Mouse (Mus musculus): ENCODE measurements around the gene Reep1. TPM values are rescaled to one million over a fixed set of nuclear protein-coding genes. Genes with fewer than 3 reads are reported as not detected.

The Reep1 gene
- polyA plus RNA-seq, 1 experiment from 2014 or later: 20.3 TPM

GRCm38 (mm10) chr6:71801011-71801713 is 93.8 kb downstream of the Reep1 start:
- no peak overlapping the region for H3K9ac ChIP-seq
- no peaks in the 10 kb centered on the region for H3K27me3 ChIP-seq (ENCODE audit: insufficient read depth, low read length)
- no peak overlapping the region for H3K4me2 ChIP-seq
- 49% methylated on average over 7 of the region's 7 CpGs for WGBS
- no peaks in the 10 kb centered on the region for H3K4me1 ChIP-seq (ENCODE audit: insufficient read depth)
- ATAC-seq (ENCODE audit: insufficient read depth) (no peak), DNase-seq (no peak)
- no peaks in the 10 kb centered on the region for H3K9me3 ChIP-seq (ENCODE audit: low read depth, low read length)
- no peak for TF ChIP-seq CTCF (IDR thresholded peaks at IDR 0.05; ENCODE audit: low read depth)
- no peaks in the 10 kb centered on the region for H3K36me3 ChIP-seq (ENCODE audit: insufficient read depth)
- H3K27ac ChIP-seq (ENCODE audit: low read depth): no peak overlapping the region
- no peak overlapping the region for H3K4me3 ChIP-seq (ENCODE audit: low read depth, low read length)

- Histone ChIP-seq H3K4me3 (ENCODE audit: low read depth, low read length) (no peak overlapping the region), H3K9me3 (ENCODE audit: low read depth, low read length) (no peaks in the 10 kb centered on the region), H3K4me1 (ENCODE audit: insufficient read depth) (no peaks in the 10 kb centered on the region), H3K27me3 (ENCODE audit: insufficient read depth, low read length) (no peaks in the 10 kb centered on the region), H3K27ac (ENCODE audit: low read depth) (no peak overlapping the region), H3K4me2 (no peak overlapping the region), H3K36me3 (ENCODE audit: insufficient read depth) (no peaks in the 10 kb centered on the region), H3K9ac (no peak overlapping the region)
- no peak for TF ChIP-seq CTCF (IDR thresholded peaks at IDR 0.05; ENCODE audit: low read depth)
- DNase-seq (no peak), ATAC-seq (ENCODE audit: insufficient read depth) (no peak)
- WGBS: 73% methylated on average over 10 of the region's 10 CpGs
Measured at GRCm38 (mm10) chr6:71801714-71802094, 94.3 kb downstream of the Reep1 start.

- H3K9me3 ChIP-seq (ENCODE audit: low read depth, low read length): no peaks in the 10 kb centered on the region
- 80% methylated on average over 1 of the region's 1 CpGs for WGBS
- DNase-seq (no peak), ATAC-seq (ENCODE audit: insufficient read depth) (peak; percentile 19; the same call in 1 of the 2 replicates)
- no peak overlapping the region for H3K4me2 ChIP-seq
- H3K36me3 ChIP-seq (ENCODE audit: insufficient read depth): no peaks in the 10 kb centered on the region
- H3K9ac ChIP-seq: no peak overlapping the region
- TF ChIP-seq CTCF (IDR thresholded peaks at IDR 0.05; ENCODE audit: low read depth): no peak
- H3K27ac ChIP-seq (ENCODE audit: low read depth): no peak overlapping the region
- no peaks in the 10 kb centered on the region for H3K4me1 ChIP-seq (ENCODE audit: insufficient read depth)
- no peak overlapping the region for H3K4me3 ChIP-seq (ENCODE audit: low read depth, low read length)
- no peaks in the 10 kb centered on the region for H3K27me3 ChIP-seq (ENCODE audit: insufficient read depth, low read length)
Measured at GRCm38 (mm10) chr6:71803609-71804008, 96.2 kb downstream of the Reep1 start.

- no peak overlapping the region for H3K9ac ChIP-seq
- H3K27me3 ChIP-seq (ENCODE audit: insufficient read depth, low read length): no peaks in the 10 kb centered on the region
- no peaks in the 10 kb centered on the region for H3K9me3 ChIP-seq (ENCODE audit: low read depth, low read length)
- H3K4me2 ChIP-seq: no peak overlapping the region
- H3K27ac ChIP-seq (ENCODE audit: low read depth): no peak overlapping the region
- peak; percentile 92 for ATAC-seq (ENCODE audit: insufficient read depth)
- DNase-seq: peak; percentile 93
- no peaks in the 10 kb centered on the region for H3K36me3 ChIP-seq (ENCODE audit: insufficient read depth)
- no peak overlapping the region for H3K4me3 ChIP-seq (ENCODE audit: low read depth, low read length)
- TF ChIP-seq CTCF (IDR thresholded peaks at IDR 0.05; ENCODE audit: low read depth): peak; percentile 98
- whole genome bisulfite sequencing: 21% methylated on average over 12 of the region's 12 CpGs
- H3K4me1 ChIP-seq (ENCODE audit: insufficient read depth): no peaks in the 10 kb centered on the region
Measured at GRCm38 (mm10) chr6:71804061-71804829, 96.9 kb downstream of the Reep1 start.

- ATAC-seq (ENCODE audit: insufficient read depth) (no peak), DNase-seq (no peak)
- no peaks in the 10 kb centered on the region for H3K9me3 ChIP-seq (ENCODE audit: low read depth, low read length)
- no peaks in the 10 kb centered on the region for H3K36me3 ChIP-seq (ENCODE audit: insufficient read depth)
- WGBS: 52% methylated on average over 1 of the region's 1 CpGs
- H3K9ac ChIP-seq: no peak overlapping the region
- no peak for TF ChIP-seq CTCF (IDR thresholded peaks at IDR 0.05; ENCODE audit: low read depth)
- H3K27me3 ChIP-seq (ENCODE audit: insufficient read depth, low read length): no peaks in the 10 kb centered on the region
- H3K4me1 ChIP-seq (ENCODE audit: insufficient read depth): no peaks in the 10 kb centered on the region; the same call in 1 of the 2 replicates
- no peak overlapping the region for H3K27ac ChIP-seq (ENCODE audit: low read depth)
- no peak overlapping the region for H3K4me3 ChIP-seq (ENCODE audit: low read depth, low read length)
- no peak overlapping the region for H3K4me2 ChIP-seq
Measured at GRCm38 (mm10) chr6:71806713-71807112, 99.4 kb downstream of the Reep1 start.

- H3K4me3 ChIP-seq (ENCODE audit: low read depth, low read length): no peak overlapping the region
- peaks cover 14% of the 10 kb centered on the region; the same call in 1 of the 2 replicates for H3K36me3 ChIP-seq (ENCODE audit: insufficient read depth)
- no peak overlapping the region for H3K9ac ChIP-seq
- H3K4me2 ChIP-seq: no peak overlapping the region
- no peak for TF ChIP-seq CTCF (IDR thresholded peaks at IDR 0.05; ENCODE audit: low read depth)
- DNase-seq (peak; percentile 52), ATAC-seq (ENCODE audit: insufficient read depth) (peak; percentile 72; the same call in 1 of the 2 replicates)
- no peaks in the 10 kb centered on the region; the same call in 1 of the 2 replicates for H3K4me1 ChIP-seq (ENCODE audit: insufficient read depth)
- H3K9me3 ChIP-seq (ENCODE audit: low read depth, low read length): no peaks in the 10 kb centered on the region
- no peaks in the 10 kb centered on the region for H3K27me3 ChIP-seq (ENCODE audit: insufficient read depth, low read length)
- WGBS: 37% methylated on average over 9 of the region's 9 CpGs
- no peak overlapping the region for H3K27ac ChIP-seq (ENCODE audit: low read depth)
Measured at GRCm38 (mm10) chr6:71809890-71810289, 102.5 kb downstream of the Reep1 start.

GRCm38 (mm10) chr6:71812820-71813219 is 105.5 kb downstream of the Reep1 start:
- ATAC-seq (ENCODE audit: insufficient read depth) (no peak), DNase-seq (no peak)
- Histone ChIP-seq H3K27me3 (ENCODE audit: insufficient read depth, low read length) (no peaks in the 10 kb centered on the region), H3K9ac (no peak overlapping the region), H3K9me3 (ENCODE audit: low read depth, low read length) (no peaks in the 10 kb centered on the region), H3K36me3 (ENCODE audit: insufficient read depth) (peaks cover 42% of the 10 kb centered on the region), H3K27ac (ENCODE audit: low read depth) (no peak overlapping the region), H3K4me3 (ENCODE audit: low read depth, low read length) (no peak overlapping the region), H3K4me2 (no peak overlapping the region), H3K4me1 (ENCODE audit: insufficient read depth) (no peaks in the 10 kb centered on the region; the same call in 1 of the 2 replicates)
- TF ChIP-seq CTCF (IDR thresholded peaks at IDR 0.05; ENCODE audit: low read depth): no peak
- 70% methylated on average over 2 of the region's 2 CpGs for WGBS
